Mouse (Mus musculus): ENCODE measurements around the gene B4galt4. TPM values are rescaled to one million over a fixed set of nuclear protein-coding genes. Genes with fewer than 3 reads are reported as not detected.

The B4galt4 gene
- polyA plus RNA-seq, 1 experiment from 2014 or later: 2.9 TPM

- H3K27me3 ChIP-seq (ENCODE audit: control insufficient read depth, insufficient read depth, low read depth, low read length): no peaks in the 10 kb centered on the region; the same call in 1 of the 2 replicates
- ATAC-seq (ENCODE audit: low read depth): no peak
- no peaks in the 10 kb centered on the region for H3K36me3 ChIP-seq (ENCODE audit: control insufficient read depth, insufficient read depth)
- no peak overlapping the region for H3K4me2 ChIP-seq (ENCODE audit: low read depth, low read length)
- no peaks in the 10 kb centered on the region for H3K4me1 ChIP-seq (ENCODE audit: control insufficient read depth, low read depth, low read length)
- H3K9me3 ChIP-seq (replicated peaks; ENCODE audit: control insufficient read depth, low read length): no peaks in the 10 kb centered on the region
- no peak overlapping the region for H3K4me3 ChIP-seq (ENCODE audit: low read depth, low read length)
- H3K27ac ChIP-seq (ENCODE audit: low read length): no peak overlapping the region
- H3K9ac ChIP-seq (ENCODE audit: low read depth, low read length): no peak overlapping the region
- WGBS (ENCODE audit: insufficient replicate concordance): 84% methylated on average over 6 of the region's 6 CpGs
Measured at GRCm38 (mm10) chr16:38771145-38771544, 29.1 kb downstream of the B4galt4 start.

- Histone ChIP-seq H3K9me3 (replicated peaks; ENCODE audit: control insufficient read depth, low read length) (no peaks in the 10 kb centered on the region), H3K27ac (ENCODE audit: low read length) (no peak overlapping the region), H3K4me1 (ENCODE audit: control insufficient read depth, low read depth, low read length) (no peaks in the 10 kb centered on the region), H3K4me2 (ENCODE audit: low read depth, low read length) (no peak overlapping the region), H3K27me3 (ENCODE audit: control insufficient read depth, insufficient read depth, low read depth, low read length) (no peaks in the 10 kb centered on the region; the same call in 1 of the 2 replicates), H3K4me3 (ENCODE audit: low read depth, low read length) (no peak overlapping the region), H3K9ac (ENCODE audit: low read depth, low read length) (no peak overlapping the region), H3K36me3 (ENCODE audit: control insufficient read depth, insufficient read depth) (no peaks in the 10 kb centered on the region)
- 17% methylated on average over 12 of the region's 12 CpGs for WGBS (ENCODE audit: insufficient replicate concordance)
- no peak for ATAC-seq (ENCODE audit: low read depth)
Measured at GRCm38 (mm10) chr16:38772906-38773496, 30.9 kb downstream of the B4galt4 start.

DNA sequence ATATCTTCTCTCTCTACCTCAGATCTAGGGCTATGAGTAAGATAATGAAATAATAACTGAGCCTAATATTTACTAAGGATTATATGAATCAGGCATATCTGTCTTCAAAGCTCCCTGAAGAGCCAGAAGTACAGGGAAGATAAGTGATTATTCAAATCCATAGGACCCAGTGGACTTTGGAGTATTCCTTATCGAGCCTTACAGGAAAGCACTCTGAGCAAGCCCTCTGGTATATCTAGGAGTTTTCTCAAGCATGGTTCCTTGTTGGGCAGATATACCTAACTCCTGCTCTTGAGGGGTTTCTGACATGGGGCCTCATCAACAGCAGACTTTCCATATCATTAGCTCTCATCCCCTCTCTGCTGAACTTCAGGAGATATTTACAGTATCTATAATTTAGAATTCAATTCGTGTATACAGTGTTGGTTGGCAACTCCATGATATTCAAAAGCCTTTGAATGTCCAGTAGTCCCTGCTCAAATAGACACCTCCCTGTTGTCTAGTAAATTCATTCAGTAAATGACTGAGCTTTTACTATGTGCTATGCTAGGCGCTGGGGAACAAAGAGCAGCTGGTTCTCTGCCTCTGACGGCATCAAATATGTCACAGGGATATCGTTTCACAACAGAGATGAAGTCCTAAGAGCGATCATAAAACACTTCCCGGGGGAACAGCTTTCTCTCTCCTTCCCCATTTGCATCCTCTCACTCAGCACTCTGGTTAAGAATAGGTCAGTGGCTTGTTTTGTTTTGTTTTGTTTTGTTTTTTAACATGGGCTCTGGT lies 33.1 kb downstream of the B4galt4 start:
- WGBS (ENCODE audit: insufficient replicate concordance): 50% methylated on average over 7 of the region's 7 CpGs
- Histone ChIP-seq H3K4me1 (ENCODE audit: control insufficient read depth, low read depth, low read length) (no peaks in the 10 kb centered on the region), H3K36me3 (ENCODE audit: control insufficient read depth, insufficient read depth) (no peaks in the 10 kb centered on the region), H3K9me3 (replicated peaks; ENCODE audit: control insufficient read depth, low read length) (no peaks in the 10 kb centered on the region), H3K4me3 (ENCODE audit: low read depth, low read length) (no peak overlapping the region), H3K4me2 (ENCODE audit: low read depth, low read length) (no peak overlapping the region), H3K27ac (ENCODE audit: low read length) (no peak overlapping the region), H3K27me3 (ENCODE audit: control insufficient read depth, insufficient read depth, low read depth, low read length) (no peaks in the 10 kb centered on the region; the same call in 1 of the 2 replicates), H3K9ac (ENCODE audit: low read depth, low read length) (no peak overlapping the region)
- ATAC-seq (ENCODE audit: low read depth): no peak

- Histone ChIP-seq H3K4me3 (ENCODE audit: low read depth, low read length) (no peak overlapping the region), H3K4me1 (ENCODE audit: control insufficient read depth, low read depth, low read length) (no peaks in the 10 kb centered on the region), H3K27ac (ENCODE audit: low read length) (no peak overlapping the region), H3K4me2 (ENCODE audit: low read depth, low read length) (no peak overlapping the region), H3K27me3 (ENCODE audit: control insufficient read depth, insufficient read depth, low read depth, low read length) (no peaks in the 10 kb centered on the region; the same call in 1 of the 2 replicates), H3K36me3 (ENCODE audit: control insufficient read depth, insufficient read depth) (no peaks in the 10 kb centered on the region), H3K9me3 (replicated peaks; ENCODE audit: control insufficient read depth, low read length) (no peaks in the 10 kb centered on the region), H3K9ac (ENCODE audit: low read depth, low read length) (no peak overlapping the region)
- 50% methylated on average over 6 of the region's 6 CpGs for WGBS (ENCODE audit: insufficient replicate concordance)
- ATAC-seq (ENCODE audit: low read depth): no peak
Measured at GRCm38 (mm10) chr16:38776342-38776741, 34.3 kb downstream of the B4galt4 start.

DNA sequence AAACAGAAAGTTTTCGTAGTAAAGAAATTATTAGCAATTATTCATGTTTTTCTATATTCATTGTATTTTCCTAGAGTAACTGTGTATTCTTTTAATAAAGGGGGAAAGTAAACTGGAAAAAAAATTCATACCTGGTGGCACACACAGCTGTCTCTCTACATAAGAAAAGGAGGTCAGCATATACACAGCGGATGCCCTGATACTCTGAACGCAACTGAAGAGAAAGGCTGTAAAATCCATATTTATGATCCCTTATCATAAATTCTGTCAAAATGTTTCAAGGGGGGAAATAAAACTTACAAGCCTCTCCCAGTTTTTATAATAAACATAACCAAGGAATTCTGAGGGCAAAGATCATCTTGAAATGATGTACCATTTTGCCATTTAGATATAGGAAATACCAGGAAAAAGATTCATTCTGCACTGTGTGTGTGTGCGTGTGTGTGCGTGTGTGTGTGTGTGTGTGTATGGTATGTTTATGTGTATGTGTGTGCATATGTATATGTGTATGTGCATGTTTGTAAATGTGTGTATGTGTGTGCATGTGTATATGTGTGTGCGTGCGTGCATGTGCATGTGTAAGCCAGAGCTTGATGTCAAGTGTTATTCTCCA lies 39.0 kb downstream of the B4galt4 start:
- WGBS (ENCODE audit: insufficient replicate concordance): 75% methylated on average over 7 of the region's 7 CpGs
- no peak overlapping the region for H3K4me2 ChIP-seq (ENCODE audit: low read depth, low read length)
- no peaks in the 10 kb centered on the region for H3K4me1 ChIP-seq (ENCODE audit: control insufficient read depth, low read depth, low read length)
- H3K27ac ChIP-seq (ENCODE audit: low read length): no peak overlapping the region
- no peak overlapping the region for H3K9ac ChIP-seq (ENCODE audit: low read depth, low read length)
- H3K9me3 ChIP-seq (replicated peaks; ENCODE audit: control insufficient read depth, low read length): no peaks in the 10 kb centered on the region
- no peak for ATAC-seq (ENCODE audit: low read depth)
- H3K36me3 ChIP-seq (ENCODE audit: control insufficient read depth, insufficient read depth): no peaks in the 10 kb centered on the region
- no peak overlapping the region for H3K4me3 ChIP-seq (ENCODE audit: low read depth, low read length)
- peaks cover 2% of the 10 kb centered on the region for H3K27me3 ChIP-seq (ENCODE audit: control insufficient read depth, insufficient read depth, low read depth, low read length)

- Histone ChIP-seq H3K4me1 (ENCODE audit: control insufficient read depth, low read depth, low read length) (no peaks in the 10 kb centered on the region), H3K27ac (ENCODE audit: low read length) (no peak overlapping the region), H3K4me3 (ENCODE audit: low read depth, low read length) (no peak overlapping the region), H3K4me2 (ENCODE audit: low read depth, low read length) (no peak overlapping the region), H3K36me3 (ENCODE audit: control insufficient read depth, insufficient read depth) (no peaks in the 10 kb centered on the region), H3K9ac (ENCODE audit: low read depth, low read length) (no peak overlapping the region), H3K27me3 (ENCODE audit: control insufficient read depth, insufficient read depth, low read depth, low read length) (peaks cover 2% of the 10 kb centered on the region), H3K9me3 (replicated peaks; ENCODE audit: control insufficient read depth, low read length) (no peaks in the 10 kb centered on the region)
- ATAC-seq (ENCODE audit: low read depth): no peak
- 42% methylated on average over 2 of the region's 2 CpGs for WGBS (ENCODE audit: insufficient replicate concordance)
Measured at GRCm38 (mm10) chr16:38781946-38782345, 39.9 kb downstream of the B4galt4 start.

DNA sequence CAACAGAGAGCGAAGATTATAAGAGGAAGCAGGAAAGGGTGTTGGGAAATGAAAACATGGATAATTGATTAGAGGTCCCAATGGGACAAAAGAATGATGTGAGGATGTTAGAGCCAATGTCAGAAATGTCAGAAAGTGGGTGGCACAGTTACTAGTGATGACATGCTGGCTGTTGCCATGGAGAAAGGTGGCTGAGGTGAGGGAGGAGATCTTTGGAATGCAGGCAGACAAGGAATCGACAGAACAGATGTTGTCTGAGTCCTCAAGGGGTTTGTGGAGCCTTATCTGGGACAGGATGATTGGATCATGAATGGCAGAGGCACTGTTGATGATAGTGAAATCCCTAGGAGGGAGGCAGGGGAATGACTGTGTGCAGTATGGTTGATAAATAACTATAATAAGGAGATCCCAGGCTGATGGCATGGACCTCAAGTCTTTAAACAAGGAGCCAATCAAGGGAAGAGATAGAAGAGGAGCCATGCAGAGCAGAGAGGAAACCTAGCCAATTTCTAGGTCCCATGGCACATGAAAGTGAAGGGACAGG lies 40.5 kb downstream of the B4galt4 start:
- Histone ChIP-seq H3K4me3 (ENCODE audit: low read depth, low read length) (no peak overlapping the region), H3K36me3 (ENCODE audit: control insufficient read depth, insufficient read depth) (no peaks in the 10 kb centered on the region), H3K9ac (ENCODE audit: low read depth, low read length) (no peak overlapping the region), H3K4me1 (ENCODE audit: control insufficient read depth, low read depth, low read length) (no peaks in the 10 kb centered on the region), H3K9me3 (replicated peaks; ENCODE audit: control insufficient read depth, low read length) (no peaks in the 10 kb centered on the region), H3K27me3 (ENCODE audit: control insufficient read depth, insufficient read depth, low read depth, low read length) (peaks cover 2% of the 10 kb centered on the region), H3K27ac (ENCODE audit: low read length) (no peak overlapping the region), H3K4me2 (ENCODE audit: low read depth, low read length) (no peak overlapping the region)
- no peak for ATAC-seq (ENCODE audit: low read depth)
- 48% methylated on average over 2 of the region's 2 CpGs for WGBS (ENCODE audit: insufficient replicate concordance)

- no peak overlapping the region for H3K4me3 ChIP-seq (ENCODE audit: low read depth, low read length)
- no peaks in the 10 kb centered on the region for H3K4me1 ChIP-seq (ENCODE audit: control insufficient read depth, low read depth, low read length)
- H3K27me3 ChIP-seq (ENCODE audit: control insufficient read depth, insufficient read depth, low read depth, low read length): peaks cover 2% of the 10 kb centered on the region
- no peak overlapping the region for H3K27ac ChIP-seq (ENCODE audit: low read length)
- no peak overlapping the region for H3K4me2 ChIP-seq (ENCODE audit: low read depth, low read length)
- no peaks in the 10 kb centered on the region for H3K36me3 ChIP-seq (ENCODE audit: control insufficient read depth, insufficient read depth)
- no peaks in the 10 kb centered on the region for H3K9me3 ChIP-seq (replicated peaks; ENCODE audit: control insufficient read depth, low read length)
- 69% methylated on average over 7 of the region's 7 CpGs for WGBS (ENCODE audit: insufficient replicate concordance)
- no peak for ATAC-seq (ENCODE audit: low read depth)
- H3K9ac ChIP-seq (ENCODE audit: low read depth, low read length): no peak overlapping the region
Measured at GRCm38 (mm10) chr16:38785301-38785700, 43.2 kb downstream of the B4galt4 start.

DNA sequence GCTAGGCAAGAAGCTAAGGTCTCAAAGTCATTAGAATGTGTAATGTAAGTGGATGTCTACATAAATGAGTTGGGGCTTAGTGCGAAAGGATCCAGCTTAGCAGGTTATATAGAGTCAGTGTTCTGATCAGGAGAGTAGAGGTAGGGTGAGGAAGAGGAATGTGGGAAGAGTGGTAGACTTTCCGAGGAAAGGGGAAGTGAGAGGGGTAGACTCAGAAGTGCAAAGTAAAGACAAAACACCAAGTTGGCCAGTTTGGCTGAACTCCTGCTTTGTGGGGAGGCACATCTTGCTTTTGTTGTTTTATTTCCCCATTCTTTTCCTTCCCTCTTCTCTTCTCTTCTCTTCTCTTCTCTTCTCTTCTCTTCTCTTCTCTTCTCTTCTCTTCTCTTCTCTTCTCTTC lies 47.0 kb downstream of the B4galt4 start:
- Histone ChIP-seq H3K27me3 (ENCODE audit: control insufficient read depth, insufficient read depth, low read depth, low read length) (peaks cover 2% of the 10 kb centered on the region), H3K4me1 (ENCODE audit: control insufficient read depth, low read depth, low read length) (no peaks in the 10 kb centered on the region), H3K27ac (ENCODE audit: low read length) (no peak overlapping the region), H3K4me3 (ENCODE audit: low read depth, low read length) (no peak overlapping the region), H3K36me3 (ENCODE audit: control insufficient read depth, insufficient read depth) (no peaks in the 10 kb centered on the region), H3K9ac (ENCODE audit: low read depth, low read length) (no peak overlapping the region), H3K9me3 (replicated peaks; ENCODE audit: control insufficient read depth, low read length) (no peaks in the 10 kb centered on the region), H3K4me2 (ENCODE audit: low read depth, low read length) (no peak overlapping the region)
- ATAC-seq (ENCODE audit: low read depth): no peak
- WGBS (ENCODE audit: insufficient replicate concordance): 52% methylated on average over 2 of the region's 2 CpGs
